Mouse (Mus musculus) ES-Bruce4 (cell line): Measurements from ENCODE around the gene Scamp4. TPM values are rescaled to one million over a fixed set of nuclear protein-coding genes. Genes with fewer than 3 reads are reported as not detected.
"Not testable (repeated sequence)": the region's sequence is repeated elsewhere in the genome, so short reads cannot be mapped to it uniquely, and the experiment has no call there.

Experiments
- H3K27ac ChIP-seq: 2 replicates; pipeline ENCODE4 v1.5.1; 2012; ENCODE audit warnings: low read length, inconsistent platforms; ENCODE audit not compliant: insufficient read depth
- H3K27me3 ChIP-seq: 2 replicates; pipeline ENCODE4 v1.6.1; 2012; ENCODE audit warnings: mild to moderate bottlenecking, low read length, inconsistent platforms; ENCODE audit not compliant: control insufficient read depth, poor library complexity, insufficient read depth, severe bottlenecking
- H3K36me3 ChIP-seq: 2 replicates; pipeline ENCODE4 v1.6.1; 2012; ENCODE audit warnings: inconsistent platforms, mild to moderate bottlenecking, low read length, moderate library complexity; ENCODE audit not compliant: control insufficient read depth, poor library complexity, insufficient read depth, severe bottlenecking
- H3K4me1 ChIP-seq: one replicate; pipeline ENCODE4 v1.8.1; 2011; ENCODE audit warnings: low read length; ENCODE audit not compliant: control insufficient read depth, insufficient read depth
- H3K4me3 ChIP-seq: 2 replicates; pipeline ENCODE4 v1.5.1; 2011; ENCODE audit warnings: low read depth, mild to moderate bottlenecking, low read length
- H3K9ac ChIP-seq: 2 replicates; pipeline ENCODE4 v1.6.1; 2012; ENCODE audit warnings: low read depth, mild to moderate bottlenecking, inconsistent platforms; ENCODE audit not compliant: poor library complexity, severe bottlenecking
- H3K9me3 ChIP-seq: replicated peaks from 2 replicates; pipeline ENCODE4 v1.6.1; 2012; ENCODE audit warnings: mild to moderate bottlenecking, low read length, inconsistent platforms; ENCODE audit not compliant: control insufficient read depth, poor library complexity, insufficient read depth, severe bottlenecking
- CTCF ChIP-seq: IDR thresholded peaks from one replicate; pipeline ENCODE4 v1.8.1; 2011; ENCODE audit warnings: low read depth, low read length
- EP300 ChIP-seq: IDR thresholded peaks from 2 replicates; pipeline ENCODE4 v1.6.1; 2011; ENCODE audit warnings: low read depth, low read length; ENCODE audit not compliant: insufficient read depth
- POLR2A ChIP-seq: IDR thresholded peaks from one replicate; pipeline ENCODE4 v1.8.1; 2011; ENCODE audit warnings: low read length; ENCODE audit not compliant: insufficient read depth
- polyA plus RNA-seq: library from polyadenylated mRNA; stranded (reverse); fragments of >200 nt; gene quantifications from 2 replicates; pipeline ENCODE4 v1.2.4, GENCODE M21; 2011; ENCODE audit warnings: low read depth; ENCODE audit not compliant: missing spikeins, insufficient read depth, insufficient read length

Gene Scamp4
- polyA plus RNA-seq, 1 experiment, result 68.9 TPM

- Histone ChIP-seq H3K4me1 (no peaks in the 10 kb centered on the region), H3K27ac (no peak overlapping the region), H3K27me3 (no peaks in the 10 kb centered on the region), H3K36me3 (peaks cover 21% of the 10 kb centered on the region), H3K9ac (no peak overlapping the region), H3K9me3 (no peaks in the 10 kb centered on the region), H3K4me3 (no peak overlapping the region)
- TF ChIP-seq CTCF (no peak), EP300 (no peak), POLR2A (no peak)
These were observed 44.3 kb downstream of the Scamp4 start for GRCm38 (mm10) chr10:80646936-80647335.

GRCm38 (mm10) chr10:80649910-80650309 lies 47.2 kb downstream of the Scamp4 start:
- not testable (repeated sequence) for H3K4me1 ChIP-seq, H3K9me3 ChIP-seq, H3K4me3 ChIP-seq, H3K27me3 ChIP-seq, H3K9ac ChIP-seq, H3K36me3 ChIP-seq, H3K27ac ChIP-seq

GRCm38 (mm10) chr10:80650392-80650791 lies 47.7 kb downstream of the Scamp4 start:
- no peaks in the 10 kb centered on the region; the same call in 1 of the 2 replicates for H3K36me3 ChIP-seq
- no peaks in the 10 kb centered on the region for H3K9me3 ChIP-seq
- H3K9ac ChIP-seq, result no peak overlapping the region
- H3K27me3 ChIP-seq, result no peaks in the 10 kb centered on the region
- peaks cover 4% of the 10 kb centered on the region for H3K4me1 ChIP-seq
- H3K4me3 ChIP-seq, result no peak overlapping the region
- H3K27ac ChIP-seq, result no peak overlapping the region
- TF ChIP-seq EP300, result no peak
- no peak for TF ChIP-seq POLR2A
- TF ChIP-seq CTCF, result no peak

- no peaks in the 10 kb centered on the region for H3K9me3 ChIP-seq
- H3K4me1 ChIP-seq, result peaks cover 7% of the 10 kb centered on the region
- H3K9ac ChIP-seq, result no peak overlapping the region
- H3K27me3 ChIP-seq, result no peaks in the 10 kb centered on the region
- TF ChIP-seq POLR2A (no peak), EP300 (no peak), CTCF (no peak)
- H3K36me3 ChIP-seq, result no peaks in the 10 kb centered on the region
- H3K27ac ChIP-seq, result no peak overlapping the region
- no peak overlapping the region for H3K4me3 ChIP-seq
These were observed 50.6 kb downstream of the Scamp4 start for GRCm38 (mm10) chr10:80653156-80653720.

GRCm38 (mm10) chr10:80654866-80655265 lies 52.2 kb downstream of the Scamp4 start:
- Histone ChIP-seq H3K9ac (peak overlapping the region; percentile 81; the same call in 1 of the 2 replicates), H3K9me3 (no peaks in the 10 kb centered on the region), H3K4me1 (peaks cover 9% of the 10 kb centered on the region), H3K27ac (no peak overlapping the region), H3K36me3 (no peaks in the 10 kb centered on the region), H3K4me3 (no peak overlapping the region), H3K27me3 (no peaks in the 10 kb centered on the region)
- TF ChIP-seq EP300 (no peak), POLR2A (no peak), CTCF (no peak)

- no peak for TF ChIP-seq EP300
- no peak for TF ChIP-seq CTCF
- no peak for TF ChIP-seq POLR2A
These were observed 52.9 kb downstream of the Scamp4 start for GRCm38 (mm10) chr10:80655406-80656129.

More at GRCm38 (mm10) chr10:80655406-80656129, 52.9 kb downstream of the Scamp4 start:
- Histone ChIP-seq H3K27me3 (no peaks in the 10 kb centered on the region), H3K4me1 (peaks cover 9% of the 10 kb centered on the region), H3K27ac (no peak overlapping the region), H3K36me3 (no peaks in the 10 kb centered on the region), H3K9ac (peak overlapping the region; percentile 81), H3K9me3 (no peaks in the 10 kb centered on the region), H3K4me3 (peak overlapping the region; percentile 93)
